8 mouse cellular contexts compared by ENCODE assay signal in the genomic region with DNA sequence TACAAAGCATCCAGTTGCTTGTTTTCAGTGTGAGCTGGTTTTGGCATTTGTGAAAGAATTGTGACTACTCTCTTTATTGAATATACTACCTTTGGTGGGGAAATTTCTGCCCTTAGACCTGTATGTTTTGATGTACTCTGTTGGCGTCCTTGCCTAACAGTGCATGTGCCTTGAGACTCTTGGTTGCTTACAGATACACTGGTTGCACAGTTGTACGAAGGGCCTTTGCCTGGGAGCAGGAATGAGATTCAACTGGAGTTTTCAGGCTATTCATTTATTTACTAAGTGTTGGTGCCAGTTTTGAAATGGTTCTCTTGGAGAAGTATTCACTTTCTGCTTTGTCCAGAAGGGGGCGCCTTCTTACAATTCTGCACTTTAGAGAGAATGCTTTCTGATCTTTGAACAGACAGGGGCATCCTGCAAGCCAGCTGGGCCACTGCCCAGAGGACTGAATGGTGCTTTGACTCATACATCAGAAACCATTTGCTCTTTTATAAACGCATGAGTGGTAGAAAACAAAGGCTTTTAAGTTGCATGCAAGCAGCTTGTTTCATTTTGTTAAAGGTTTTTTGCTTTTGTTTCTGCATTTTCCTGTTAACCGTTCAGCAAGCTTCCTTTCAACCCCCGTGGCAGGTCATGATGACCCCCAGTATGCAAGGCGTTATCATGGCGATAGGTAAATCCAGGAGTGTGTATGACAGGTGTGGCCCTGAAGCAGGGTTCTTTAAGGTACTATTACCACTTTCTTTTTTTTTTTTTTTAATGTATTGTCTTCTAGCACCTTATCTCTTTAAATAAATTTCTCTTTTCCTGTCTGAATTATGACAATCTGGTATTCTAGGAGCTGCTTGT.
DNase-seq lines count a peak whose midpoint lies in the region; ATAC-seq lines count a peak whose summit lies in the region.

No protein-coding gene starts in this region.

- H3K4me1 ChIP-seq in intestine, embryonic 15.5 days (replicated peaks) = no peaks in the 10 kb centered on the region
- no peaks in the 10 kb centered on the region for H3K4me1 ChIP-seq in intestine, embryonic 16.5 days (ENCODE audit: control insufficient read depth, insufficient read depth, low read length)
- peaks cover 8% of the 10 kb centered on the region; the same call in 1 of the 2 replicates for H3K4me1 ChIP-seq in forebrain, embryonic 10.5 days

- DNase-seq in c-Kit-negative CD71-positive TER-119-positive erythroid progenitor cells, embryonic 14.5 days (ENCODE audit: low read depth, low spot score) = peak; percentile 37
- peak; percentile 53 for DNase-seq in forebrain, embryonic 10.5 days (ENCODE audit: extremely low spot score, low spot score)
- peak; percentile 24 for DNase-seq in heart, postnatal 25 days (ENCODE audit: low spot score)
- DNase-seq in layer of hippocampus, adult 9-11 months = peak; percentile 94
- peak; percentile 90 for DNase-seq in right cerebral cortex, postnatal 10 days (ENCODE audit: low spot score in 2 of 2)

- intact Hi-C loops in heart, postnatal 25 days (cut with DNase I) = no loop called here

- 0 out of 2 replicates have a peak, but pooled peaks have one; percentile 43 for ATAC-seq in intestine, embryonic 15.5 days
- no peak for ATAC-seq in intestine, embryonic 16.5 days
- peak; percentile 62 for ATAC-seq in megakaryocyte, adult 5-6 weeks (ENCODE audit: poor library complexity, severe bottlenecking)

- H3K4me3 ChIP-seq in intestine, embryonic 15.5 days (replicated peaks) = no peak overlapping the region
- no peak overlapping the region for H3K4me3 ChIP-seq in intestine, embryonic 16.5 days (ENCODE audit: low read length)
- no peak overlapping the region for H3K4me3 ChIP-seq in forebrain, embryonic 10.5 days

- no peaks in the 10 kb centered on the region for H3K27me3 ChIP-seq in intestine, embryonic 15.5 days (replicated peaks)
- H3K27me3 ChIP-seq in intestine, embryonic 16.5 days (replicated peaks; ENCODE audit: control insufficient read depth, insufficient read depth, low read length) = no peaks in the 10 kb centered on the region
- no peaks in the 10 kb centered on the region for H3K27me3 ChIP-seq in forebrain, embryonic 10.5 days (ENCODE audit: poor library complexity, severe bottlenecking)

- no peaks in the 10 kb centered on the region for H3K9me3 ChIP-seq in intestine, embryonic 15.5 days
- no peaks in the 10 kb centered on the region for H3K9me3 ChIP-seq in intestine, embryonic 16.5 days (ENCODE audit: control insufficient read depth, low read length)
- no peaks in the 10 kb centered on the region for H3K9me3 ChIP-seq in forebrain, embryonic 10.5 days

- WGBS in intestine, embryonic 15.5 days = 76% methylated on average over 8 of the region's 8 CpGs
- 71% methylated on average over 8 of the region's 8 CpGs for WGBS in intestine, embryonic 16.5 days
- 67% methylated on average over 8 of the region's 8 CpGs for WGBS in forebrain, embryonic 10.5 days

- no peak overlapping the region for H3K9ac ChIP-seq in intestine, embryonic 15.5 days
- H3K9ac ChIP-seq in intestine, embryonic 16.5 days (ENCODE audit: low read depth, low read length) = no peak overlapping the region

- no peak overlapping the region for H3K27ac ChIP-seq in intestine, embryonic 15.5 days
- H3K27ac ChIP-seq in intestine, embryonic 16.5 days (ENCODE audit: low read length) = no peak overlapping the region
- no peak overlapping the region for H3K27ac ChIP-seq in forebrain, embryonic 10.5 days

- H3K36me3 ChIP-seq in intestine, embryonic 15.5 days = peaks cover 3% of the 10 kb centered on the region
- peaks cover 2% of the 10 kb centered on the region; the same call in 1 of the 2 replicates for H3K36me3 ChIP-seq in intestine, embryonic 16.5 days (ENCODE audit: control insufficient read depth, insufficient read depth, low read length)
- peaks cover 23% of the 10 kb centered on the region for H3K36me3 ChIP-seq in forebrain, embryonic 10.5 days (replicated peaks)

- no peak overlapping the region for H3K4me2 ChIP-seq in intestine, embryonic 15.5 days (replicated peaks)
- no peak overlapping the region for H3K4me2 ChIP-seq in intestine, embryonic 16.5 days (ENCODE audit: low read depth, low read length)

Comparison
In these comparisons a context has a peak if more than half of its experiments do, and no peak if none do; other contexts are left out.
1. DNase-seq: peak in every context shown above with its lines; median percentile 94 in layer of hippocampus, adult 9-11 months; 90 in right cerebral cortex, postnatal 10 days; 53 in forebrain, embryonic 10.5 days; 37 in c-Kit-negative CD71-positive TER-119-positive erythroid progenitor cells, embryonic 14.5 days; 24 in heart, postnatal 25 days.